Mouse (Mus musculus) cerebellum, adult 2 months (tissue): ENCODE results near the gene Hlx.

ENCODE experiments used
- CTCF ChIP-seq: fragments of 200-500 bp; IDR thresholded peaks from 2 replicates; pipeline ENCODE4 v1.5.1; 2011; ENCODE audit warnings: low read depth, mild to moderate bottlenecking, control low read depth, low read length, moderate library complexity, borderline replicate concordance; ENCODE audit not compliant: insufficient read depth
- POLR2A ChIP-seq: fragments of 200-500 bp; IDR thresholded peaks from 2 replicates; pipeline ENCODE4 v1.6.1; 2011; ENCODE audit warnings: low read length, control low read depth, borderline replicate concordance; ENCODE audit not compliant: insufficient read depth

DNA sequence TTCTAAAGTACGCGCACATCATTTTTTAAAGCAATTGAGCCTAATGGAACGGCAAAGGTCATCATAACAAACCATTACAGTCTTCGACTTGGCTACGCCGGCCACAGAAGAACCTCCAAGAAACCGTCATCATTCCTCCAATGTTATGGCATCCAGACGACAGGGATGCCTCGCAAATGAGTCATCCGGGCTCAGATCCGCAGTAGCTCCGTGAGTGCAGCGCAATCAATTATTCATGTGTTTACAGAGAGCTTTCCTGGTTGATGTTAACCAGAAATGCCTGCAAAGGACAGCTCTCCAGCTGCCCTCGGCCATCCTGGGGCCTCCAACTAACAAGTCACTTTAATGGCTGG lies 49.7 kb upstream of the Hlx start:
- TF ChIP-seq CTCF: no peak
- no peak for TF ChIP-seq POLR2A
